Mouse (Mus musculus) forebrain, embryonic 13.5 days (tissue): ENCODE results near the gene Dnali1. TPM values are rescaled to one million over a fixed set of nuclear protein-coding genes. Genes with fewer than 3 reads are reported as not detected.

Experiments used
- ATAC-seq: fragments of 200-750 bp; cut with Nextera tagmentation; 2 replicates; pipeline ENCODE4 v1.8.0; 2017
- H3K27ac ChIP-seq: fragments of 300-500 bp; sonication (generic); 2 replicates; pipeline ENCODE4 v1.5.1; 2015; ENCODE audit warnings: inconsistent platforms, mild to moderate bottlenecking, moderate library complexity
- H3K27me3 ChIP-seq: fragments of 300-500 bp; sonication (generic); 2 replicates; pipeline ENCODE4 v1.6.1; 2015; ENCODE audit warnings: mild to moderate bottlenecking, inconsistent platforms
- H3K36me3 ChIP-seq: fragments of 300-500 bp; sonication (generic); 2 replicates; pipeline ENCODE4 v1.6.1; 2015; ENCODE audit warnings: mild to moderate bottlenecking, inconsistent platforms; ENCODE audit not compliant: poor library complexity, severe bottlenecking
- H3K4me1 ChIP-seq: fragments of 300-500 bp; sonication (generic); 2 replicates; pipeline ENCODE4 v1.6.1; 2015; ENCODE audit warnings: inconsistent platforms
- H3K4me2 ChIP-seq: fragments of 300-500 bp; sonication (generic); 2 replicates; pipeline ENCODE4 v1.6.1; 2015; ENCODE audit warnings: inconsistent platforms, mild to moderate bottlenecking, moderate library complexity
- H3K4me3 ChIP-seq: fragments of 300-500 bp; sonication (generic); 2 replicates; pipeline ENCODE4 v1.5.1; 2015; ENCODE audit warnings: mild to moderate bottlenecking, inconsistent platforms
- H3K9ac ChIP-seq: fragments of 300-500 bp; sonication (generic); 2 replicates; pipeline ENCODE4 v1.6.1; 2015; ENCODE audit warnings: mild to moderate bottlenecking, inconsistent platforms
- H3K9me3 ChIP-seq: fragments of 300-500 bp; sonication (generic); replicated peaks from 2 replicates; pipeline ENCODE4 v1.6.1; 2016; ENCODE audit warnings: inconsistent platforms
- WGBS: fragments of 180-500 bp; shearing (Covaris S2); methylation state at CpG from one replicate; pipeline ENCODE4 v1.1.7; 2015; 5-methylcytosine and 5-hydroxymethylcytosine counted together
- polyA plus RNA-seq: library from polyadenylated mRNA; unstranded; fragments of >200 nt; fragmentation: Nextera tagmentation; extraction: Ambion mirVana; gene quantifications from 2 replicates; pipeline ENCODE4 v1.2.1, GENCODE M21; 2015

The Dnali1 gene
- 0.52 and 1.2 TPM in 2 replicates for polyA plus RNA-seq

DNA sequence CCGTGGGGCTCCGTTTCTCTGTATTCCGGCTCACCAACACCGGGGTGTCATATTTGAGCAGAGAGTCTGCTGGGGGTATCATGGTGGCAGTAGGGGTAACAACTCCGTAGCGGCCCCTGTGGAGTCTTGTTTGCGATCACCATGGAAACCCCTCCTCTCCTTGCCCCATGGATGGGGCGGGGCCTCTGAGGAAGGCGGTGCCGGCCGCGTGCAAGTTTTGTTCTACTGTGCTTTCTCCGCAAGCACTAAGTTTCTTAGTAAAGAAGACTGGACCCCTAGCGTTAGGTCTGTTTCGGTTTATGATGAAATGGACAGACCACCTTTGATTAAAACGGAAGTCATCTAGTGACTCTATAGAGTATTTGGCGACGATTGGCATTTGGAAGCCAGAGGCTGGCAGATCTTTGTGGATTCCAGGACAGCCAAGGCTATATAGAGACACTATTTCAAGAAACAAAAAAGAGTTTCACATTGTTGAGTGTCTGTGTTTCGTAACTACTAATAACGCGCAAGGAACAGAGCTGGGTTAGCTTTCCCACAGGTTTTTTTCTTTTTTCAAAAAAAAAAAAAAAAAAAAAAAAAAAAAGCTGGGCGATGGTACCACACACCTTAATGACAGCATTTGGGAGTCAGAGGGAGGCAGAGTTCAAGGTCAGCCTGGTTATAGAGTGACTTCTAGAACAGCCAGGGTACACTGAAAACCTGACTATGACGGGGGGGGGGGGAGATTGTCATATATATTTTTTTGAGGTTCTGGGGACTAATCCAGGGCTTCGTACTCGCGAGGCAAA is at the start of gene Dnali1:
Dnali1 (minus strand) TSS at position 187 of the 791 bp plus-strand sequence.
- Histone ChIP-seq H3K4me1 (peaks cover 20% of the 10 kb centered on the region), H3K36me3 (peaks cover 20% of the 10 kb centered on the region), H3K27me3 (peaks cover 11% of the 10 kb centered on the region; the same call in 1 of the 2 replicates), H3K27ac (peak within 1 kb of the TSS; percentile 48; the same call in 1 of the 2 replicates), H3K9me3 (no peaks in the 10 kb centered on the region), H3K9ac (peak within 1 kb of the TSS; percentile 92), H3K4me3 (peak within 1 kb of the TSS; percentile 91), H3K4me2 (peak within 1 kb of the TSS; percentile 95)
- WGBS, result 2% methylated on average over 26 of the region's 26 CpGs
- peak; percentile 46; the same call in 1 of the 2 replicates for ATAC-seq

- Histone ChIP-seq H3K4me3 (no peak overlapping the region), H3K4me2 (no peak overlapping the region), H3K27ac (no peak overlapping the region), H3K36me3 (peaks cover 20% of the 10 kb centered on the region), H3K9me3 (no peaks in the 10 kb centered on the region), H3K27me3 (no peaks in the 10 kb centered on the region), H3K4me1 (peaks cover 19% of the 10 kb centered on the region), H3K9ac (peak overlapping the region; percentile 28; the same call in 1 of the 2 replicates)
- no peak for ATAC-seq
- WGBS, result 79% methylated on average over 4 of the region's 4 CpGs
Observed at GRCm38 (mm10) chr4:125115081-125115480, 49.6 kb upstream of the Dnali1 start.

DNA sequence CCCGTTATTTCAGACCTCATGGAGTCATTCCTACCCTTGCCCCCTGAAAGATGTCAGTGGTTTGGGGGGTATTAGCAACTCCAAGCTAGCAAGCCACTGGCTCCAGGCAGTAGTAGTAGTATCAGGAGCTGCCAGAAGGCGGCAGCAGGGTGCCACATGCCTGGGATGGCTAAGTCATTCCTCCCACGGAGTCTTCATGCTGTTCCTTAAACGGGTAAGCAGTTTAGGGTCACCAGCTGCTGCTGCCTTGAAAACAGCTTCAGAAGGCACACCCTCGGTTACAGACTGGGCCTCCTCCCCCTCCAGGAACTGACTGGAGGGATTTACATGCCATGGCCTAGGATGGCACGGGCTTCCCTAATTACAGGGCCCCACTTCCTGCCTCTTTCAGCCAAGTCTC is 49.1 kb upstream of the Dnali1 start:
- peak; percentile 61 for ATAC-seq
- no peaks in the 10 kb centered on the region for H3K27me3 ChIP-seq
- H3K4me3 ChIP-seq, result no peak overlapping the region
- H3K9me3 ChIP-seq, result no peaks in the 10 kb centered on the region
- H3K4me2 ChIP-seq, result no peak overlapping the region
- no peak overlapping the region for H3K27ac ChIP-seq
- H3K9ac ChIP-seq, result peak overlapping the region; percentile 28; the same call in 1 of the 2 replicates
- peaks cover 19% of the 10 kb centered on the region for H3K4me1 ChIP-seq
- H3K36me3 ChIP-seq, result peaks cover 24% of the 10 kb centered on the region
- WGBS, result 9% methylated on average over 6 of the region's 6 CpGs

- no peak for ATAC-seq
- Histone ChIP-seq H3K9me3 (no peaks in the 10 kb centered on the region), H3K36me3 (peaks cover 64% of the 10 kb centered on the region), H3K4me1 (no peaks in the 10 kb centered on the region), H3K27ac (no peak overlapping the region), H3K27me3 (no peaks in the 10 kb centered on the region), H3K4me3 (no peak overlapping the region), H3K9ac (no peak overlapping the region), H3K4me2 (no peak overlapping the region)
- 94% methylated on average over 9 of the region's 9 CpGs for WGBS
Observed at GRCm38 (mm10) chr4:125105354-125105753, 39.9 kb upstream of the Dnali1 start.

GRCm38 (mm10) chr4:125101334-125101733 is 35.8 kb upstream of the Dnali1 start:
- no peak overlapping the region for H3K9ac ChIP-seq
- H3K27ac ChIP-seq, result no peak overlapping the region
- WGBS, result 72% methylated on average over 13 of the region's 13 CpGs

DNA sequence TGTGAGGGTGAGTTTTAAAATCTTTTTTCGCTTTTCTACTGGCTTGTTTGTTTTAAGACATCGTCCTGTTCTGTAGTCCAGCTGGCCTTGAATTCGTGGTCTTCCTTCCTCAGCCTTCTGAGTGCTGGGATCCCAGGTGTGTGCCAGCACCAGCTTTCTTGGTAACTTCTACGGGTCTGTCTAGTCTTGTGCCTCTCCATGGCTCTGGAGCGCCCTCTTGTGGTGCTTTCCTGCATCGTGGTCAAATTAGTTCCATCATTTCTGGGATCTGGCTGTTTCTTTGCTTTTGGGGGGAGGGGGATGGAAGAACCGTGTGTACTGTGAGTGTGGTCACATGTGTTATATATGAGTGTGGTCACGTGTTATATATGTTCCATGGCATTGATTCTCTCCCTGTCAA is 34.0 kb upstream of the Dnali1 start:
- Histone ChIP-seq H3K27me3 (no peaks in the 10 kb centered on the region), H3K4me3 (no peak overlapping the region), H3K27ac (no peak overlapping the region), H3K36me3 (peaks cover 31% of the 10 kb centered on the region), H3K4me2 (no peak overlapping the region), H3K9me3 (no peaks in the 10 kb centered on the region), H3K9ac (no peak overlapping the region), H3K4me1 (no peaks in the 10 kb centered on the region)
- WGBS, result 11% methylated on average over 8 of the region's 8 CpGs
- 0 out of 2 replicates have a peak, but pooled peaks have one; percentile 53 for ATAC-seq

More at GRCm38 (mm10) chr4:125101334-125101733, 35.8 kb upstream of the Dnali1 start:
- H3K4me2 ChIP-seq, result no peak overlapping the region
- no peaks in the 10 kb centered on the region for H3K4me1 ChIP-seq
- peaks cover 40% of the 10 kb centered on the region for H3K36me3 ChIP-seq
- H3K27me3 ChIP-seq, result no peaks in the 10 kb centered on the region
- ATAC-seq, result no peak
- no peaks in the 10 kb centered on the region for H3K9me3 ChIP-seq
- H3K4me3 ChIP-seq, result no peak overlapping the region

DNA sequence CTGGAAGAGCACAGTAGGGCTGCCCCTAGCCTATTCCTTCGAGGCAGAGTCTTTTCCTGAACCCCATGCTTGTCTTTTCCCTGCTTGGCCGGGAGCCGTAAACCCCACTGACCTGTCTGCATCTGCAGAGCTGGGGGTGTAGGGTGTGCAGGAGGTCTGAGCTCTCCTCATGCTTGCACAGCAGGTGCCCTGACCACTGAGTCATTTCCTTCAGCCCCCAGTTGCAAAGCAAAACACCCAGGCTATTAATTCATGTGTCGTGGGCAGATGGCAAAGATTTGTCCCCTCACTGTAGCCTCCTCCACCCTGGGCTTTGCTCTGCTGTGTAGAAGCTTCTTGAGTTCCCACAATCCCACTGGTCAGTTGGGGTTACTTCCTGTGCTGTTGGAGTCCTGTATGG is 31.9 kb upstream of the Dnali1 start:
- Histone ChIP-seq H3K4me2 (no peak overlapping the region), H3K27me3 (no peaks in the 10 kb centered on the region), H3K9me3 (no peaks in the 10 kb centered on the region), H3K36me3 (peaks cover 31% of the 10 kb centered on the region), H3K9ac (no peak overlapping the region), H3K4me3 (no peak overlapping the region), H3K27ac (no peak overlapping the region), H3K4me1 (no peaks in the 10 kb centered on the region)
- ATAC-seq, result no peak
- 86% methylated on average over 4 of the region's 4 CpGs for WGBS

DNA sequence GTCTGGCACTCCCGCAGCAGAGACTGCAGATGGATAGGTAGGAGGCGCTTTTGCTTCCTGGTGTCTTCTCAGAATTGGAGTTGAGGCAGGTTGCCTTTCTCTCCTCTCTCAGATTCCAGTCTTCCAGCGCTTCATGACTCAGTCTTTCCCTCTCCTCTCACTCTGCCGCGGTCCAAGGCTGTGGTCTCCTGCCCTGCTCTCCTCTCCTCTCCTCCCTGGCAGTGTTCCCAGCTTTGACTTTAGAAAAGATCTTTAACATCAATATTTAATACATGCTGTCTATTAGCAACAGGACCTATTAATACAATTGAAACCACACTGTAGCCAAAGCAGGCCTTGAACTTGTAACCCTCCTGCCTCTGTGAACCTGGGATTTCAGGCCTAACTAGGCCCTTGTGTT is 30.6 kb upstream of the Dnali1 start:
- no peak overlapping the region for H3K4me2 ChIP-seq
- no peak for ATAC-seq
- H3K4me3 ChIP-seq, result no peak overlapping the region
- no peaks in the 10 kb centered on the region for H3K9me3 ChIP-seq
- no peak overlapping the region for H3K9ac ChIP-seq
- H3K36me3 ChIP-seq, result peaks cover 42% of the 10 kb centered on the region
- 95% methylated on average over 5 of the region's 5 CpGs for WGBS
- no peak overlapping the region for H3K27ac ChIP-seq
- H3K4me1 ChIP-seq, result no peaks in the 10 kb centered on the region
- no peaks in the 10 kb centered on the region for H3K27me3 ChIP-seq

- Histone ChIP-seq H3K4me3 (no peak overlapping the region), H3K27ac (no peak overlapping the region), H3K36me3 (peaks cover 66% of the 10 kb centered on the region), H3K9me3 (no peaks in the 10 kb centered on the region), H3K9ac (no peak overlapping the region), H3K27me3 (no peaks in the 10 kb centered on the region), H3K4me1 (no peaks in the 10 kb centered on the region), H3K4me2 (no peak overlapping the region)
- WGBS, result 93% methylated on average over 5 of the region's 5 CpGs
- ATAC-seq, result no peak
Observed at GRCm38 (mm10) chr4:125093031-125093430, 27.5 kb upstream of the Dnali1 start.

DNA sequence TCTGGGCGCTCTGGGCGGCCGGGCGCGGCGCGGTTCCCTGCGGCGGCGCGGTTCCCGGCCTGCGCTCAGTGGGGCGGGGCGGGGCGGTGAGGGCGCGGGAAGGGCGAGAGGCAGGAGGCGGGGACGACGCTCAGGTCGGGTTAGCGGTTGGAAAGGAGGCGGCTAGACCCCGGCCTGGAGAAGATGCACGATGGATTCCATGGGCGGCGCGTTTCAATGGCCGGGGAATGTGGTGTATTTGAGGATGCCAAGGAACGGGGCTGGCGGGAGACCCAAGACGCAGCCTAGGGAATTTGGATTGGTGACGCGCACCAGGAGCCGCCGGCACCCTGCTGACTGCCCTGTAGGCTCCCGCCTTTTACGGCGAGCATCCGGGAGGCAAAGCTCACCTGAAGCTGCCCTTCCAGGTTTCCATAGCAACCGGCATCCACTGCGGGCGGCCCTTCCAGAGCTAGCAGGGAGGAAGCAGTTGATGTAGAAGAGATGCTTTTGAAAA is 19.9 kb upstream of the Dnali1 start:
- H3K27ac ChIP-seq, result peak overlapping the region; percentile 98
- under 1% methylated on average over 34 of the region's 45 CpGs for WGBS
- H3K4me2 ChIP-seq, result peak overlapping the region; percentile 85
- ATAC-seq, result peak; percentile 88
- H3K4me3 ChIP-seq, result peak overlapping the region; percentile 90
- H3K27me3 ChIP-seq, result no peaks in the 10 kb centered on the region
- peaks cover 45% of the 10 kb centered on the region for H3K36me3 ChIP-seq
- H3K9me3 ChIP-seq, result no peaks in the 10 kb centered on the region
- H3K9ac ChIP-seq, result peak overlapping the region; percentile 93
- H3K4me1 ChIP-seq, result peaks cover 24% of the 10 kb centered on the region

GRCm38 (mm10) chr4:125084403-125085345 is 19.2 kb upstream of the Dnali1 start, which contains the start of gene Meaf6:
Gene Meaf6, plus strand, starts transcription at chr4:125085134.
- Histone ChIP-seq H3K27ac (peak within 1 kb of the TSS; percentile 98), H3K36me3 (peaks cover 37% of the 10 kb centered on the region), H3K9ac (peak within 1 kb of the TSS; percentile 93), H3K27me3 (no peaks in the 10 kb centered on the region), H3K9me3 (no peaks in the 10 kb centered on the region), H3K4me3 (peak within 1 kb of the TSS; percentile 90), H3K4me2 (peak within 1 kb of the TSS; percentile 85), H3K4me1 (peaks cover 24% of the 10 kb centered on the region)
- ATAC-seq, result peak; percentile 94
- WGBS, result 2% methylated on average over 53 of the region's 63 CpGs
